Mouse (Mus musculus) bone marrow, adult 2 months (tissue): Measurements from ENCODE around the gene Rapgef3.

Experiments used
- CTCF ChIP-seq: fragments of 200-500 bp; IDR thresholded peaks from 2 replicates; pipeline ENCODE4 v1.5.1; 2011; ENCODE audit warnings: low read length, control low read depth; ENCODE audit not compliant: control insufficient read depth, insufficient read depth
- POLR2A ChIP-seq: fragments of 200-500 bp; IDR thresholded peaks from 2 replicates; pipeline ENCODE4 v1.6.1; 2011; ENCODE audit warnings: low read depth, mild to moderate bottlenecking, control low read depth, low read length, borderline replicate concordance; ENCODE audit not compliant: control insufficient read depth

- TF ChIP-seq POLR2A (no peak), CTCF (no peak)
Observed at GRCm38 (mm10) chr15:97742600-97742999, 25.2 kb downstream of the Rapgef3 start.
